Mouse (Mus musculus): ENCODE results near the gene Ankfy1. TPM values are rescaled to one million over a fixed set of nuclear protein-coding genes. Genes with fewer than 3 reads are reported as not detected.
"Not testable (repeated sequence)": the region's sequence is repeated elsewhere in the genome, so short reads cannot be mapped to it uniquely, and the experiment has no call there.

The Ankfy1 gene
- total RNA-seq, 2 experiments from 2014 or later: 32.5 to 34.0 TPM

GRCm38 (mm10) chr11:72771461-72771860, 81.7 kb downstream of the Ankfy1 start:
- intact Hi-C loops (cut with DNase I): no loop called here
- DNase-seq (ENCODE audit: low spot score in 2 of 2): no peak

GRCm38 (mm10) chr11:72772611-72773010, 82.8 kb downstream of the Ankfy1 start:
- DNase-seq (ENCODE audit: low spot score in 2 of 2); intact Hi-C loops (cut with DNase I): not testable (repeated sequence)

GRCm38 (mm10) chr11:72778957-72779356, 89.2 kb downstream of the Ankfy1 start:
- DNase-seq (ENCODE audit: low spot score in 2 of 2): no peak
- intact Hi-C loops (cut with DNase I): no loop called here

GRCm38 (mm10) chr11:72782103-72782502, 92.3 kb downstream of the Ankfy1 start:
- intact Hi-C loops (cut with DNase I): no loop called here
- DNase-seq (ENCODE audit: low spot score in 2 of 2): no peak

GRCm38 (mm10) chr11:72782503-72782902, 92.7 kb downstream of the Ankfy1 start:
- intact Hi-C loops (cut with DNase I): no loop called here

GRCm38 (mm10) chr11:72792033-72792432, 102.2 kb downstream of the Ankfy1 start:
- DNase-seq (ENCODE audit: low spot score in 2 of 2): no peak
- intact Hi-C loops (cut with DNase I): loop anchor here (10.0 kb wide), 2 partner anchors 187 to 217 kb away; partner anchors contain the start of gene Ube2g1

More at GRCm38 (mm10) chr11:72782503-72782902, 92.7 kb downstream of the Ankfy1 start:
- DNase-seq (ENCODE audit: low spot score in 2 of 2): no peak

- no peak for DNase-seq (ENCODE audit: low spot score in 2 of 2)
- intact Hi-C loops (cut with DNase I): loop anchor here (10.0 kb wide), 2 partner anchors 190 to 220 kb away; partner anchors contain the start of gene Ube2g1
Measured at GRCm38 (mm10) chr11:72795149-72795454, 105.3 kb downstream of the Ankfy1 start.

GRCm38 (mm10) chr11:72795455-72796295, 105.9 kb downstream of the Ankfy1 start, which contains the start of the genes Cyb5d2 and Zzef1:
Gene Cyb5d2, minus strand, starts transcription at chr11:72796142.
Gene Zzef1, plus strand, starts transcription at chr11:72796226.
- intact Hi-C loops (cut with DNase I): loop anchor here (10.0 kb wide), 2 partner anchors 191 to 221 kb away; partner anchors contain the start of gene Ube2g1
- DNase-seq (ENCODE audit: low spot score in 2 of 2): peak; percentile 95 to 98

GRCm38 (mm10) chr11:72796296-72796687, 106.5 kb downstream of the Ankfy1 start:
- intact Hi-C loops (cut with DNase I): loop anchor here (10.0 kb wide), 2 partner anchors 191 to 221 kb away; partner anchors contain the start of gene Ube2g1
- DNase-seq (ENCODE audit: low spot score in 2 of 2): no peak

GRCm38 (mm10) chr11:72796773-72797338, 107.0 kb downstream of the Ankfy1 start:
- intact Hi-C loops (cut with DNase I): loop anchor here (10.0 kb wide), 2 partner anchors 192 to 222 kb away; partner anchors contain the start of gene Ube2g1
- no peak for DNase-seq (ENCODE audit: low spot score in 2 of 2)

- DNase-seq (ENCODE audit: low spot score in 2 of 2): no peak
- intact Hi-C loops (cut with DNase I): loop anchor here (10.0 kb wide), 2 partner anchors 193 to 223 kb away; partner anchors contain the start of gene Ube2g1
Measured at GRCm38 (mm10) chr11:72798112-72798511, 108.3 kb downstream of the Ankfy1 start.

GRCm38 (mm10) chr11:72801182-72801581, 111.4 kb downstream of the Ankfy1 start:
- intact Hi-C loops (cut with DNase I): no loop called here
- DNase-seq (ENCODE audit: low spot score in 2 of 2): no peak

GRCm38 (mm10) chr11:72803038-72803437, 113.2 kb downstream of the Ankfy1 start:
- DNase-seq (ENCODE audit: low spot score in 2 of 2): no peak
- intact Hi-C loops (cut with DNase I): no loop called here

GRCm38 (mm10) chr11:72804586-72804985, 114.8 kb downstream of the Ankfy1 start:
- intact Hi-C loops (cut with DNase I): no loop called here
- no peak for DNase-seq (ENCODE audit: low spot score in 2 of 2)

GRCm38 (mm10) chr11:72805232-72805631, 115.4 kb downstream of the Ankfy1 start:
- DNase-seq (ENCODE audit: low spot score in 2 of 2): no peak
- intact Hi-C loops (cut with DNase I): no loop called here

- intact Hi-C loops (cut with DNase I): no loop called here
- peak in 1 of 2 experiments; percentile 62 for DNase-seq (ENCODE audit: low spot score in 2 of 2)
Measured at GRCm38 (mm10) chr11:72806556-72806955, 116.8 kb downstream of the Ankfy1 start.

- intact Hi-C loops (cut with DNase I): no loop called here
Measured at GRCm38 (mm10) chr11:72807992-72808391, 118.2 kb downstream of the Ankfy1 start.

GRCm38 (mm10) chr11:72813687-72814086, 123.9 kb downstream of the Ankfy1 start:
- intact Hi-C loops (cut with DNase I): no loop called here
- DNase-seq (ENCODE audit: low spot score in 2 of 2): peak in 1 of 2 experiments; percentile 77

More at GRCm38 (mm10) chr11:72807992-72808391, 118.2 kb downstream of the Ankfy1 start:
- DNase-seq (ENCODE audit: low spot score in 2 of 2): no peak

GRCm38 (mm10) chr11:72814188-72814587, 124.4 kb downstream of the Ankfy1 start:
- intact Hi-C loops (cut with DNase I): no loop called here
- DNase-seq (ENCODE audit: low spot score in 2 of 2): no peak

- intact Hi-C loops (cut with DNase I): no loop called here
- DNase-seq (ENCODE audit: low spot score in 2 of 2): no peak
Measured at GRCm38 (mm10) chr11:72816859-72817258, 127.1 kb downstream of the Ankfy1 start.

Data from left cerebral cortex, postnatal 25 days (tissue).